Mouse (Mus musculus) ES-E14 (cell line): ENCODE data around the gene Gm42791. TPM values are rescaled to one million over a fixed set of nuclear protein-coding genes. Genes with fewer than 3 reads are reported as not detected.

Experiments
- DNase-seq: peaks from one replicate; pipeline ENCODE4 v3.0.0-alpha.2; 2013; ENCODE audit warnings: low read depth, low spot score
- H3K27ac ChIP-seq: 2 replicates; pipeline ENCODE4 v1.5.1; 2012; ENCODE audit warnings: low read depth, mild to moderate bottlenecking, low read length, moderate library complexity, mixed read lengths; ENCODE audit not compliant: poor library complexity, insufficient read depth, severe bottlenecking
- H3K36me3 ChIP-seq: 2 replicates; pipeline ENCODE4 v1.6.1; 2012; ENCODE audit warnings: mild to moderate bottlenecking, low read length, moderate library complexity, mixed read lengths; ENCODE audit not compliant: control insufficient read depth, poor library complexity, insufficient read depth, severe bottlenecking
- H3K4me1 ChIP-seq, 2 experiments: fragments of 150-350 bp in 1 of 2; sonication (generic) in 1 of 2; 2 replicates each; pipeline ENCODE4 v1.6.1; 2012; ENCODE audit warnings: low read length in 2 of 2, mild to moderate bottlenecking in 1 of 2, mixed read lengths in 1 of 2; ENCODE audit not compliant: control insufficient read depth in 2 of 2, insufficient read depth in 2 of 2, poor library complexity in 1 of 2
- H3K4me3 ChIP-seq, 2 experiments: fragments of 150-350 bp in 1 of 2; sonication (generic) in 1 of 2; 2 replicates each; pipeline ENCODE4 v1.5.1; 2012; ENCODE audit warnings: low read length in 2 of 2, low read depth in 1 of 2, mild to moderate bottlenecking in 1 of 2, mixed read lengths in 1 of 2; ENCODE audit not compliant: insufficient read depth in 1 of 2, poor library complexity in 1 of 2, severe bottlenecking in 1 of 2
- H3K9ac ChIP-seq: 2 replicates; pipeline ENCODE4 v1.6.1; 2012; ENCODE audit warnings: low read depth, mild to moderate bottlenecking, low read length, mixed read lengths; ENCODE audit not compliant: poor library complexity, insufficient read depth, severe bottlenecking
- H3K9me3 ChIP-seq: fragments of 150-350 bp; sonication (generic); 2 replicates; pipeline ENCODE4 v1.6.1; 2012; ENCODE audit warnings: low read depth, mild to moderate bottlenecking, low read length; ENCODE audit not compliant: control insufficient read depth, insufficient read depth
- CHD2 ChIP-seq: IDR thresholded peaks from 2 replicates; pipeline ENCODE4 v1.6.1; 2014; ENCODE audit warnings: mild to moderate bottlenecking, low read depth, low read length, inconsistent platforms
- HCFC1 ChIP-seq: IDR thresholded peaks from 2 replicates; pipeline ENCODE4 v1.6.1; 2012; ENCODE audit warnings: low read length, inconsistent platforms, borderline replicate concordance; ENCODE audit not compliant: insufficient read depth
- MAFK ChIP-seq: IDR thresholded peaks from 2 replicates; pipeline ENCODE4 v1.6.1; 2014; ENCODE audit warnings: mild to moderate bottlenecking, low read depth, low read length, inconsistent platforms; ENCODE audit not compliant: insufficient read depth
- ZC3H11A ChIP-seq: IDR thresholded peaks from 2 replicates; pipeline ENCODE4 v1.6.1; 2012; ENCODE audit warnings: low read depth, mild to moderate bottlenecking, inconsistent platforms, low read length, borderline replicate concordance
- ZNF384 ChIP-seq: IDR thresholded peaks from 2 replicates; pipeline ENCODE4 v1.6.1; 2012; ENCODE audit warnings: low read depth, low read length, inconsistent platforms
- in situ Hi-C, 2 experiments: fragments of 600-800 bp; cut with MboI; formaldehyde crosslinking; loops; one replicate each; pipeline ENCODE4 v1.15.1; 2025; ENCODE audit warnings: low sequenced_read_pairs in 2 of 2, inconsistent platforms in 1 of 2; ENCODE audit not compliant: unreplicated experiment in 2 of 2
- total RNA-seq: library from RNA; depleted of rRNA; stranded (reverse); fragments of 300-350 nt; gene quantifications from 2 replicates; pipeline ENCODE4 v1.2.3, GENCODE M21; 2012

Gm42791 gene
- total RNA-seq, 1 experiment = not detected

GRCm38 (mm10) chr5:149002803-149003115, 7.8 kb upstream of the Gm42791 start:
- in situ Hi-C loops = no loop called here
- no peak overlapping the region for H3K4me3 ChIP-seq
- no peak for DNase-seq
- no peak overlapping the region for H3K27ac ChIP-seq
- TF ChIP-seq CHD2 (no peak), ZC3H11A (no peak), MAFK (no peak), HCFC1 (no peak)
- H3K9ac ChIP-seq = no peak overlapping the region
- H3K36me3 ChIP-seq = no peaks in the 10 kb centered on the region
- peaks cover 1 to 7% of the 10 kb centered on the region in 2 experiments; a peak in 1 of 4 replicates for H3K4me1 ChIP-seq
- H3K9me3 ChIP-seq = no peaks in the 10 kb centered on the region

- Histone ChIP-seq H3K9me3 (no peaks in the 10 kb centered on the region), H3K9ac (no peak overlapping the region), H3K4me1 (peaks cover 1 to 7% of the 10 kb centered on the region in 2 experiments; a peak in 1 of 4 replicates), H3K4me3 (no peak overlapping the region), H3K27ac (no peak overlapping the region), H3K36me3 (no peaks in the 10 kb centered on the region)
- DNase-seq = no peak
- TF ChIP-seq CHD2 (no peak), MAFK (no peak), ZNF384 (no peak), HCFC1 (no peak), ZC3H11A (no peak)
- in situ Hi-C loops = no loop called here
These were observed 7.3 kb upstream of the Gm42791 start for GRCm38 (mm10) chr5:149002034-149002802.

- Histone ChIP-seq H3K9ac (no peak overlapping the region), H3K4me1 (0 out of 4 replicates have a peak, but pooled peaks cover 0 to 2% of the 10 kb centered on the region in 2 experiments), H3K36me3 (no peaks in the 10 kb centered on the region), H3K4me3 (no peak overlapping the region), H3K9me3 (no peaks in the 10 kb centered on the region), H3K27ac (no peak overlapping the region)
- DNase-seq = no peak
- TF ChIP-seq CHD2 (no peak), ZC3H11A (no peak), MAFK (no peak), ZNF384 (no peak), HCFC1 (no peak)
- in situ Hi-C loops = no loop called here
These were observed 4.9 kb upstream of the Gm42791 start for GRCm38 (mm10) chr5:148999802-149000201.

- in situ Hi-C loops = no loop called here
- Histone ChIP-seq H3K4me3 (no peak overlapping the region), H3K27ac (no peak overlapping the region), H3K9ac (no peak overlapping the region), H3K36me3 (no peaks in the 10 kb centered on the region), H3K9me3 (no peaks in the 10 kb centered on the region), H3K4me1 (peaks cover 2 to 5% of the 10 kb centered on the region in 2 experiments; a peak in 1 of 4 replicates)
- no peak for TF ChIP-seq MAFK
- no peak for TF ChIP-seq ZNF384
- TF ChIP-seq CHD2 = no peak
- no peak for TF ChIP-seq ZC3H11A
- no peak for TF ChIP-seq HCFC1
- DNase-seq = no peak
These were observed 3.6 kb upstream of the Gm42791 start for GRCm38 (mm10) chr5:148998512-148998911.

GRCm38 (mm10) chr5:148996709-148997037, 1.7 kb upstream of the Gm42791 start:
- Histone ChIP-seq H3K9me3 (no peaks in the 10 kb centered on the region), H3K9ac (no peak overlapping the region), H3K27ac (no peak overlapping the region), H3K4me3 (no peak overlapping the region), H3K4me1 (peaks cover 2 to 5% of the 10 kb centered on the region in 2 experiments; a peak in 1 of 4 replicates), H3K36me3 (no peaks in the 10 kb centered on the region)
- no peak for TF ChIP-seq MAFK
- no peak for TF ChIP-seq ZC3H11A
- TF ChIP-seq CHD2 = no peak
- no peak for TF ChIP-seq HCFC1
- TF ChIP-seq ZNF384 = no peak
- DNase-seq = no peak
- in situ Hi-C loops = no loop called here
